In the genomic region with DNA sequence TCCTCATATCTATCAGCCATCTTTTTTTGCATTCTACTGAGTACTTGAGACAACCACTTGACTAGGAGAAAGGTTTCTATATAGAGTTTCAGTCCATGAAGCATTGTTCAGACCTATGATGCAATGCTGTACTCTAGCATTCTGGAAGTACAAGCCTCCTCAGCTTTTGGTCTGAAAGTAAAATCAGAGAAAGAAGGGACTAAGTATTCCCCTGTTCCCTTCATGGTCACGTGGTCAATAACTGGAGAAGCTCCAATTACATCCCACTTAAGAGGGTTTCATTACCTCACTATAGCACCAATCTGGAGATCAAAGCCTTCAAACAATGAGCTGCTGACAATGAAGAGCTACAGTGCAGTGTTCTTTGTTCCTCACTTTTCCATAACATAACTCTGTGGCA, we compare ENCODE assay signal across 18 mouse cellular contexts.
"Had no signal": no experiment of that assay in that cellular context is flagged by ENCODE, and none has a peak within 500 bp of the region (broad histone marks: within the 10 kb centered on the region; RNA-seq: fewer than 3 reads in every experiment).

No protein-coding gene starts in this region.

- H3K36me3 ChIP-seq: limb, embryonic 12.5 days; limb, embryonic 15.5 days had no signal

- ATAC-seq: intestine, embryonic 16.5 days; liver, postnatal 0 days had no signal

- H3K9me3 ChIP-seq: limb, embryonic 12.5 days; limb, embryonic 15.5 days had no signal

- H3K4me2 ChIP-seq: limb, embryonic 12.5 days; limb, embryonic 15.5 days; liver, embryonic 11.5 days; midbrain, embryonic 11.5 days had no signal

- DNase-seq: kidney, adult 18-20 months; kidney, adult 9 months; kidney, postnatal 14 days; kidney, postnatal 4 days; left cerebral cortex, postnatal 4 days; liver, postnatal 0 days; lung, postnatal 36 days; midbrain, embryonic 14.5 days; right cerebral cortex, postnatal 25 days; spleen, adult 18-20 months; thymus, adult 18-20 months; thymus, postnatal 36 days had no signal

- H3K27me3 ChIP-seq: limb, embryonic 12.5 days; limb, embryonic 15.5 days had no signal

- H3K4me1 ChIP-seq: limb, embryonic 12.5 days; limb, embryonic 15.5 days had no signal

- H3K27ac ChIP-seq: limb, embryonic 12.5 days; limb, embryonic 15.5 days; liver, embryonic 14.5 days had no signal

- H3K9ac ChIP-seq: limb, embryonic 12.5 days; limb, embryonic 15.5 days; liver, embryonic 14.5 days; liver, postnatal 0 days had no signal

- H3K4me3 ChIP-seq: limb, embryonic 12.5 days; limb, embryonic 15.5 days had no signal
